Mouse (Mus musculus): Measurements from ENCODE around the gene Por.

DNA sequence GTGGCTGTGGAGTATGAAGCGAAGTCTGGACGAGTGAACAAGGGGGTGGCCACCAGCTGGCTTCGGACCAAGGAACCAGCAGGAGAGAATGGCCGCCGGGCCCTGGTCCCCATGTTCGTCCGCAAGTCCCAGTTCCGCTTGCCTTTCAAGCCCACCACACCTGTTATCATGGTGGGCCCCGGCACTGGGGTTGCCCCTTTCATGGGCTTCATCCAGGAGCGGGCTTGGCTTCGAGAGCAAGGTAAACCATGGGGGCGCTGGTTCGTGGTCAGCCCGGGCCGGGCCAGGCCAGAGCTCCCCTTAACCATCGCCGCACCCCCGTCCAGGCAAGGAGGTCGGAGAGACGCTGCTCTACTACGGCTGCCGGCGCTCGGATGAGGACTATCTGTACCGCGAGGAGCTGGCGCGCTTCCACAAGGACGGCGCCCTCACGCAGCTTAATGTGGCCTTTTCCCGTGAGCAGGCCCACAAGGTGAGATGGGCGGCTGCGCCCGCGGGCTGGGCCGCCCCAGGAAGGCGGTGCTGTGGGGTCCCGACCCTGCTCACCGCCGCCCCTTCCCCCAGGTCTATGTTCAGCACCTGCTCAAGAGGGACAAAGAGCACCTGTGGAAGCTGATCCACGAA is 64.3 kb downstream of the Por start:
- TF ChIP-seq CTCF (IDR thresholded peaks at IDR 0.05; ENCODE audit: borderline replicate concordance, insufficient read depth, low read depth, low read length) (no peak), POLR2A (IDR thresholded peaks at IDR 0.05; ENCODE audit: borderline replicate concordance, insufficient read depth, low read length) (no peak)

Data from cerebellum, adult 2 months (tissue).